Mouse (Mus musculus) left cerebral cortex, postnatal 36 days (tissue): ENCODE data around the gene Gmfg. TPM values are rescaled to one million over a fixed set of nuclear protein-coding genes. Genes with fewer than 3 reads are reported as not detected.
A peak's percentile ranks its signal among the peaks of the same experiment; 100 is the strongest.

Source experiments
- DNase-seq, 2 experiments: peaks; one replicate each; pipeline ENCODE4 v3.0.0; 2021 to 2022; ENCODE audit warnings: low spot score in 2 of 2, mixed read lengths in 1 of 2
- intact Hi-C: fragments of 180-260 bp; cut with DNase I; formaldehyde crosslinking; loops from one replicate; pipeline ENCODE4 v1.15.1; 2025
- total RNA-seq, 2 experiments: library from RNA; stranded (reverse); gene quantifications; 2 replicates each; pipeline ENCODE4 v1.2.3; 2021

Gene Gmfg
- total RNA-seq, 2 experiments from 2014 or later = 1.3 to 2.0 TPM

DNA sequence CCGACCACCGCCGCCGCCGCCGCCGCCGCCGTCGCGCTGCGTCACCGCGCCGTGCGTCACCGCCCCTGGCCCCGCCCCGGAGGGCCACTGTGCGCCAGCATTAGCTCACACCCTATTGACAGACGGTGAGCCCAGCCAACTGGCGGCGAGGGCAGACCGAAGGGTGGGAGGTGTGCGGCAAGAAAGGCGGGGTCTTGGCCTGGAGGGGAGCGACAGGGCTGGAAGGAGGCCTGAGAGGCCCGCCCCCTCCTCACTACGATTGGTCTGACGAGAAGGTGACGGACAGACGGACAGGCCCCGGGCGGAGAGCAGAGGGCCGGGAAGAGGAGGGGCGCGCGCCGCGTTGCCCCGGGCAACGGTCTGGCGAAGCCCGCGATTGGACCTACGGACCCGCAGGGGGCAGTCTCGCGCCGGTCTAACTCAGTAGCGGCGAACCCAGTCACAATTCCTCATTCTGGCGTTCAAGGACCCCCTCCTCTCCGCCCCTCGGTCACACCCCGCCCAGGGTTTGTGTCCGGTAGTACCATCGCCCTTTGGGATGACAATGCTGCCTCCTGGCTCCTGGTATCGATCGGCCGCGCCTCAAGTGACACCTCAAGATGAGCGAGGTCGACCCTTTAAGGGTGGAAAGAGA is 859 bp upstream of the Gmfg start:
- intact Hi-C loops = loop anchor here (1.0 to 2.0 kb wide), 2 partner anchors 162 to 290 kb away; partner anchors contain the start of genes Pak4 and Samd4b
- peak; percentile 99 to 100 for DNase-seq

DNA sequence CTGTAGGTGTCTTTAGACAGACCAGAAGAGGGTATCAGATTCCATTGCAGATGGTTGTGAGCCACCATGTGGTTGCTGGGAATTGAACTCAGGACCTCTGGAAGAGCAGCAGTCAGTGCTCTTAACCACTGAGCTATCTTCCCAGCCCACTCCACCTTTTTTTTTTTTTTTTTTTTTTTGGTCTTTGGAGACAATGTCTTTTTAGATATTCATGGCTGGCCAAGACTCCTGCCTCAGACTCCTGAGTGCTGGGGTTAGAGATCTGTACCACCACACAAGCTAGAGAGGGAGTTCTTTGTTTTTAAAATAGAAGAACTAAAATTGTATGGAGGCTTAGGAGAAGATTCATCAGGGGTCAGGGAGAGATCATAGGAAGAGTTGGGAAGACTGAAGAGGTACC is 717 bp downstream of the Gmfg start:
- DNase-seq = no peak
- intact Hi-C loops = loop anchor here (1.0 to 2.0 kb wide), 2 partner anchors 163 to 289 kb away; no protein-coding TSS in a partner anchor

DNA sequence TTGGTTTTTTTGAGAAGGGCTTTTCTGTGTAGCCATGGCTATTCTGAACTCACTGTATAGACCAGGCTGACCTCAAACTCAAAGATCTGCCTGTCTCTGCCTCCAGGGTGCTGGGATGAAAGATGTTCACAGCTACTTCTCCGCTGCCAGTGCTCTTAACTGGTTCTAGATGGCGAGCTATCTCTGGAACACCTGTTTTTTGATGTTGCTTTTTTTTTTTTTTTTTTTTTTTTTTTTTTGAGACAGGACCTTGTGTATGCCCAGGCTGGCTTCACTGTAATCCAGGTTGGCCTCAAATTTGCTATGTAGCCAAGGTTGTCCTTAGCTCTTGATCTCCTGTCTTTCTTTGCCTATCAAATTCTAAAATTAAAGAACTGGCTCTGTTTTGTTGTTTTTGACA is 1.5 kb downstream of the Gmfg start:
- no peak for DNase-seq
- intact Hi-C loops = no loop called here

DNA sequence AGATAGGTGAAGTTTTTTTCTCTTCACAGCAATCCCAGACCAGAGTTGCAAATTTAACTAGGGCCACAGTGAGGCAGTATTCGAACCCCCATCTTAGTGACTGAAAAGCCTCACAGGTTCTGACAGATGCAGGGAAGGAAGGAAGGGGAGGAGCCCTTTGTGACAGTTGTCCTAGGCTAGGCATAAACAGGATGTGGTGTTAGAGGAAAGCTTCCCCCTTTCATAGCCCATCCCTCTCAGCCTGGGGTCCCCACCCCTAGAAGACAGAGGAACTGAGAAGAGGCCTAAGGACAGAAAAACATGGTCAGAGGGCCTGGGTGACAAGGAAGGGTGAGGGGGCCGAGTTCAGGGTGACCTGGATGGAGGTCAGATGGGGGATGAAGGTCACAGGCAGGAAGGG is 3.5 kb downstream of the Gmfg start:
- intact Hi-C loops = no loop called here
- DNase-seq = no peak

DNA sequence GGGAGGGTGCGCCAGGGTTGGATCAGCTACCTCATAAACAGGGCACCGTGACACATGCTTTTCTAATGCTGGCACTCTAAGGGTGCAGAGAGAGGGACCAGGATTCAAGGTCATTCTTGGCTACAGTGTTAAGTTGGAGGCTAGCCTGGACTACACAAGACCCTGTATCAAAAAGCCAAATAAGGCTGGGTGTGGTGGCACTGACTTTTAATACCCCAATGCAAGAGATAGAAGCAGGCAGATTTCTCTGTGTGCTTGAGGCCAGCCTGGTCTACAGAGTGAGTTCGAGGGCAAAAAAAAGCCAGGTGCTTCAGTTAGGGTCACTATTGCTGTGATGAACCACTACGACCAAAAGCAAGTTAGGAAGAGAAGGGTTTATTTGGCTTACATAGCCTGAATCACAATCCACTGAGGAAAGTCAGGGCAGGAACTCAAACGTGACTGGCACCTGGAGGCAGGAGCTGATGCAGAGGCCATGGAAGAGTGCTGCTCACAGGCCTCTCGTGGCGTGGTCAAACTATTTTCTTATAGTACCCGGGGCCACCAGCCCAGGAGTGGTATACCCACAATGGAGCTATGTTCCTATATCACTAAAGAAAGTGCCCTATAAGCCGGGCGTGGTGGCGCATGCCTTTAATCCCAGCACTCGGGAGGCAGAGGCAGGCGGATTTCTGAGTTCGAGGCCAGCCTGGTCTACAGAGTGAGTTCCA is 4.7 kb downstream of the Gmfg start:
- intact Hi-C loops = no loop called here
- no peak for DNase-seq

DNA sequence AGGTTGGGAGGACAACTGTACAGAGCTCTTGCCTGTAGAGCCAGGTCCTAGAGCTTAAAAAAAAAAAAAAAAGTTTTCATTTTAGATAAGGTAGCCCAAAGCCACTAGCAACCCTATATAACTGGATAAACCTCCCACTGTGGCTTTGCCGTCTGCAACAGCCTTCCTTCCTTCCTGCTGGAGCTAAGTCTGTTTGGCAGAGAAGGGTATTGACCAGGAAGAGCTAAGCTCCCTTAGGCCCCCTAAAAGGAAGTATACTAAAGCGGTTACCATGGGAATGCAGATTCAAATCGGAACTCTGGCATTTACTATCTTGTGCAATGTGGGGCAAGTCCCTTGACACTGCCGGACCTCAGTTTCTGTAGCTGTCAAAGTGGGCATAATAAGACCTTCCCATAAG is 5.4 kb downstream of the Gmfg start:
- no peak for DNase-seq
- intact Hi-C loops = no loop called here

DNA sequence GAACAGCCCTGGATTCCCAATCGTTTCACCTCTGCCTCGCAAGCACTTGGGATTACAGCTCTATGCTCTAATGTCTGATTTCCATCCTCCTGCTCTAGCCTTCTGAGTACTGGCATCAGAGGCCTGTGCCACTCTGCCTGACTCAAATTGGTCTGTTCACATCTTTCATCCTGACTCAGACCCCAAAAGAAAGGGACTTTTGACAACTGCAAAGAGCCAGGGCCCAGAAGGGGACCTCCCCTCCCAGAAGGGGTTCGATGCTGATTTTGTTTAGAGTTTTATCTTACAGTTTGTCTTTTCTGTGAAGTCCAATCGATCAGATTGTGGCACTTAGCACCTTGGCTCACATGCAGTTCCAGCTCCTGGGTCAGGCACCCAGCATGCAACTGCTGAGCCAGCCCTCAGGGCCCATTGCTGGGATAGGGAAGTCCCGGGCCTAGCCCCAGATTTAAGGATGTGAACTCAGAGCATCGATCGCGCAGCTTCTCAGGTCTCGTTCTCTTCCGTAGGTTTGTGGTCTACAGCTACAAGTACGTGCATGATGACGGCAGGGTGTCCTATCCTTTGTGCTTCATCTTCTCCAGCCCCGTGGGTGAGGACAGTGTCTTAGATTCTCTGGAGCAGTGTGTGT is 7.2 kb downstream of the Gmfg start:
- intact Hi-C loops = loop anchor here (2.0 kb wide), 1 partner anchor 282 kb away; no protein-coding TSS in a partner anchor
- no peak for DNase-seq

DNA sequence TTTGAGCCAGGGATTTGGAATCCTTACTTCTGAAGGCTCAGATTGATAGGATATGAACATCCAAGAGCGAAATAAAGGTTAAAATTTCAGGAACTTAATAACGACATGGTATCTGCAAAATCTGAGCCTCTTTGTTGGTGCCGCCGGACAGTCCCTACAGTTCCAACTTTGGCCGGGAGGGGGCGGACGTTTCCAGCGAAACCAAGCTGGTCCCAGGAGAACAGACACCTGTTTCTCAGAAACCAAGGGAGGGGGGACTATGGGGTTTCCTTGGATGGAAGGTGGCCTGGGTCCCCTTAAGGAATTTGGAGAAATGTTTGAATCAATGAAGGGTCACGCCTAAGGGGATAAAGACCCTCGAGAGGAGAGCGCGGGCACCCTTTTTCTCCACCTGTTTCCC is 9.2 kb downstream of the Gmfg start:
- intact Hi-C loops = loop anchor here (2.0 kb wide), 2 partner anchors 82 to 154 kb away; no protein-coding TSS in a partner anchor

DNA sequence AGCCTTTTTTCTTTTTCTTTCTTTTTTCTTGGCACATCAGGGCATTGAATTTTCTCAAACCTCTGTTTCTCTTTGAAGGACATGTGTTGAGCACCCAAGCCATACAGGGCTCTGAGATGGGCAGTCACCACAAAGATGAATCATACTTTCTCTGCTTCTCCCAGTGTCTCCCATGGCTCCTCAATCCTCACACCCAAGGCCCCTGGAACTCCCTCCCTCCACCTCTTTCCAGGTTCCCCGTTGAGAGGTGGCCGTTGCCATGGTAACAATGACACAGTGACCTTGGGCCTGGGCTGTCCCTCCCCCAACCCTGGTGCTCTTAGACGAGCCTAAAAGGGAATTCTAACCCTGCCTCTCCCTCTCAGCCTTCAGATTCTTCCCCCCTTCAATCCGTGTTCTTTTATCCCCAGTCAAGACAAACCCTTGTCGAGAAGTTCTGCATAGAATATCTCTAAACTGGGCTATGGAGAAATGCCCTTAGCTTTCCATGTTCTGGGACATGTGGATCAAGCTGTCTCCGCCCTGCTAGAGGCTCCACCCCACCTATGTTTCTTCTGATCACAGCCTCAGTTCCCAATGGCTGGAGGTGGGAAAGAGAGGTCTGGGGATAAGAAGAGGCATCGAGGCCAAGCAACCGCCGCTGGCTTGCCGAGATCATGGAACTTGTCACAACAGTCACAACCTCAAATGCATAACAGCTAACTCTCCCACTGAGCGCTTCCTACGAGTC is 10.0 kb downstream of the Gmfg start:
- intact Hi-C loops = loop anchor here (2.0 kb wide), 2 partner anchors 82 to 154 kb away; no protein-coding TSS in a partner anchor

More for the DNA sequence above, 9.2 kb downstream of the Gmfg start:
- DNase-seq = peak; percentile 70 to 77

DNA sequence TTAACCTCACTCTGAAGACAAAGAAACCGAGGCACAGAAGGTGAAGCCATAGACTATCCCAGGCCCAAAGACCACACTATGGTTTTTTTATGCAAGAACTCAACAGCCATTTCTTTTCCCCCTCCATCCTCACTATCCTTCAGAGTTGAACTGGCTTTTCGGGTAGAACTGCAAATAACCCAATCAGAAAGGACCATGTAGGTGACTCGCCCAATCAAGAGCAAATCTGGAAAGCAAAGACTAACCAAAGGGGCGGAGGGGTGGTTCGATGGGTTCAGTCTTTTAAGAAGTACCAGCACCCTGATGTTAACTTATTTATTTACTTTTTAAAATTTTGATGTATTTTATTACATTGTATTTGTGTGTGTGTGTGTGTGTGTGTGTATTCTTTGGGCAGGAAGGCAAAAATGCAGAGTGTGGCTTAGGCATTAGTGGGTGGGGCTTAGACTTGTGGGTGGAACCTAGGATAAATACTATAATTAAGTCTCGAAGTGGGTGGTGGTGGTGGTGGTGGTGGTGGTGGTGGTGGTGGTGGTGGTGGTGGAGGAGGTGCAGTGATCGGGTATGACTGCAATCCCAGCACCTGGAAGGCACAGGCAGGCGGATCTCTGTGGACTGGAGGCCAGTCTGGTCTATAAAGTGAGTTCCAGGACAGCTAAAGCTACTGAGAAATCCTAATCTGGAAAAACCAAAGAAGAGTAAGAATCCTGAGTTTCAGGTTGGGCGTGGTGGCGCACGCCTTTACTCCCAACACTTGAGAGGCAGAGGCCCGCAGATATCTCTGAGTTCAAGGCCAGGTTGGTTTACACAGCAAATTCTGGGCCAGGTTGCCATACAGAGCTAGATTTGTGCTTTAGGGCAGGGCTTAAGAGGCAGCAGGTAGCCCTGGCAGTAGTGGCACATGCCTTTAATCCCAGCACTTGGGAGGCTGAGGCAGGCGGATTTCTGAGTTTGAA is 10.9 kb downstream of the Gmfg start:
- no peak for DNase-seq
- intact Hi-C loops = loop anchor here (2.0 kb wide), 2 partner anchors 81 to 153 kb away; no protein-coding TSS in a partner anchor

More for the DNA sequence above, 10.0 kb downstream of the Gmfg start:
- DNase-seq = no peak

DNA sequence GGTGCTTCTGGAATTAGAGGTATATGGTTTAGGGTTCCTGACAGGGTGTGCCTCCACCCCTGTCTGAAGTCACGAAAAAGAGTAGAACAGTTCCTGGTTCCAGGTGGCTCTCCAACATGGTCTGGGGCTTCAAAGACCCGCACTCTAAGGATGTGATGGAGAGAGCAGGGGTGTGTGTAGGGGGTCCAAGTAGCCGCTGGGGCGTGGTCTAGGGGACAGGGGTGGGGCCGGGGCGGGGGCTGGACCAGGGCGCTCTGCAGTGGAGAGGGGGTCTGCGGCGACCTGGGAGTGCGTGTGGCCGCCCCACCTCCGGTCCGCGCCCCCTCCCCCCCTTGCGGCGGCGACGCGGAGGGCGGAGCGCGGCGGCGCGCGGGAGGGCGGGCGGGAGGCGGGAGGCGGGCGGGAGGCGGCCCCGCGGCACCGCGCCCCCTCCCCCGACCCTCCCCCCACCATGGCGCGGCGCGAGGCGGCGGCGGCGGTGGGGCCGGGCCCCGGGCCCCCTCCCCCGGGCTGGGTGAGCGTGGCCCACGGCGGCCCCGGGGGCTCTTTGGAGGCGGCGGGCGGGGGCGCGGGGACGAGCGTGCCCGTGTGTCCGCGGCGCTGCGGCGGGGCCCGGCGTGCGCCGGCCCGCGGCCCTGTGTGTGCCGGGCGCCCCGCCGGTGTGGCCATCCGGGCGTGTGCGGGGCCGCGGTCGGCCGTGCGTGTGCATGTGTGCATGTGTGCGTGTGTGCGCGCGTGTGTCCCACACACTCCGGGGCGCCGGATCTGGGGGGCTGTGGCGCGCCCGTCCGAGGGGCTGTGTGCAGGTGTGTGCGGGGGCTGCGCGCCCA is 14.5 kb downstream of the Gmfg start, which contains the start of gene Lrfn1:
TSS of gene Lrfn1 (plus strand) at position 450 of the 830 bp plus-strand sequence.
- intact Hi-C loops = no loop called here
- DNase-seq = peak in 1 of 2 experiments; percentile 24

DNA sequence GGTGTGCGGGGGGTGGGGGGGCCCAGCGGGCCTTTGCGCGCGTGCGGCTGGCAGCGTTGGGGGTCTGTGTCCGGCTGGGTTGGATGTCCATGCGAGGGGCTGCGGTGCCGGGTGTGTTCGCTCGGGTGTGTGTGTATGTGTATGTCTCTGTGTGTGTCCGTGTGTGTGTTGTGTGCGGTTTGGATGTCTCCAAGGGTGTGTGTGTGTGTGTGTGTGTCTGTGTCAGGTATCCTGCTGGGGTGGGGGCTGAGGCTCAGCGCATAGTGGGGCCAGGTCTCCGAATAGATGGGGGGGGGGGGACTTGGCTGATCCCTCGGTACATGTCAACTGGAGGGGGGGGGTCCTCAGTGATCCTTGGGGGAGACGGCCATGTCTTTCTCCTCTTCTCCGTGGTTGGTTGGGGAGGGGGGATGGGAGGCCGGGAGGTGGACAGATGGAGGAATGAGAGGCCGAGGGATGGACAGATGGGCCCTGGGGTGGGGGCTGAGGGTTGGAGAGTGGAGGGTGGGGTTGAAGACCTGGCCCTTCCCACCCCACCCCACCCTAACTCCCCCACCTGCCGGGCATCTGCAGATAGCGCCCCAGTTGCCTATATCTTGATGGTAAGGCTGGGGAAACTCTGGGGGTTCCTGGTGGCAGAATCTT is 15.2 kb downstream of the Gmfg start:
- DNase-seq = no peak
- intact Hi-C loops = no loop called here

DNA sequence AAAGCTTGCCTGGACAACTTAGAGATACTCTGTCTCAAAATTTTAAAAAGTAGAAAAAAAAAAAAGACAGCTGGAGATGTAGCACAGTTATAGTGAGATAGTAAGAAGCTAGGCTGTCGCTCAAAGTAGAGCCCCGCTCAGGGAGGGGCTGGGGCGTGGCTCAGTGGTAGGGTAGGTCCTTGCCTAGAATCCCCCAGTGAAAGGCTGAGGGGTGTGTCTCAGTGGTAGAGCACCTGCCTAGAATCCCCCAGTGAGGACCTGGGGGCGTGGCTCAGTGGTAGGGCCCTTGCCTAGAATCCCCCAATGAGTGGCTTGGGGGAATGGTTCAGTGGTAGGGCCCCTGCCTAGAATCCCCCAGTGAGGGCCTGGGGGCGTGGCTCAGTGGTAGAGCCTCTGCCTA is 23.1 kb downstream of the Gmfg start:
- DNase-seq = no peak
- intact Hi-C loops = no loop called here

DNA sequence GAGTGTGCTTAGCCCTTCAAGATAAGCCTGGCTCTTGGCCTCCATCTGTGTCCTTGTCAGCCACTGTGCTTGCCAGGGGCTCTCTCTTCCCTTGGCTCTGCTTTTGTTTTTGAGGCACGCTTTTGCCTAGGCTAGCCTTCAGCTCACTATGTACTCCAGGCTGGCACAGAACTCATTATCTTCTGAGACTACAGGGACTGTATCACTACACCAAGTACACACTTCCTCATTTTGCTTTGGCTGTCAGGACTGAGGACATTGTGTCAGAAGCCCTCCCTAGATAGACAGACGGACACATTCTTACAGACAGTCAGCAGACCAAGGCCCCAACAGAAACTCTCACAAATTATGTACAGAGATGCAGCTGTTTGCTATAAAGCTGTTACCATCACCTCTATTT is 25.5 kb downstream of the Gmfg start:
- DNase-seq = no peak
- intact Hi-C loops = no loop called here

DNA sequence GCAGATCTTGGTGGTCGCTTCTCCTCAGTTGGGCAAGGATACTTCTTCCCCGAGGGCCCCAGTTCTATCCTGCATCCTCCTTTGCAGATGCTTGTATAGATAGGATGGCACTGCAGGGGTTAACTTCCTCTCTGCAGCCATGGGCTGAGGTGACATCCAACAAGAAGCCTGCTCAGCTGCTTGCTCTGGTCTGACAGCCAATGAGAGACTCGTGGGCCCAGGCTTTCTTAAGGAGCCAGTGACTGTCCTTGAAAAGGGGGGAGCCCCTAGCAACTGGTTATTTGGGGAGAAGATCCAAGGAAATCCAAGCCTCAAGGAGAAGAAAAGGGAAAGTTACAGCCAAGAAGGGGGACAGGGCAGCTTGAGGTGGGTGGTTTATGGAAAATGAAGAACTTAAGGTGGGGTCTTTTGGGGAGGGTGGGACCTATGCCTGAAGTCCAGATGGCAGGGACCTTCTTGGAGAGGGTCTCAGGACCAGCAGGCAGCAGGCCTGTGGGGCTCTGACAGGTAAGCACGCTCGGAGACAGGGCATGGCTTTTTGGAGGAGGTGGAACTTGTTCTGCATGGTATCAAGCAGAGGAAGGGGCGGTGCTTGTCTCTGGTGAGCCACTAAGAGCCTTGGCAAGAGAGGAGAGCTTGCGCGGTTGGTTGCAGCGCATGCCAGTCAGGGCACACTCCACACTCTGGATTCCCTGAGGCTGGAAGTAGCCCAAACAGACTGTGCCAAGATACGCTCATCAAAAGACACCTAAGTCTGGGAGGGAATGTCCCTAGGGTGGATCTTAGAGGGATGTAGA is 27.4 kb downstream of the Gmfg start:
- DNase-seq = peak; percentile 87
- intact Hi-C loops = no loop called here

DNA sequence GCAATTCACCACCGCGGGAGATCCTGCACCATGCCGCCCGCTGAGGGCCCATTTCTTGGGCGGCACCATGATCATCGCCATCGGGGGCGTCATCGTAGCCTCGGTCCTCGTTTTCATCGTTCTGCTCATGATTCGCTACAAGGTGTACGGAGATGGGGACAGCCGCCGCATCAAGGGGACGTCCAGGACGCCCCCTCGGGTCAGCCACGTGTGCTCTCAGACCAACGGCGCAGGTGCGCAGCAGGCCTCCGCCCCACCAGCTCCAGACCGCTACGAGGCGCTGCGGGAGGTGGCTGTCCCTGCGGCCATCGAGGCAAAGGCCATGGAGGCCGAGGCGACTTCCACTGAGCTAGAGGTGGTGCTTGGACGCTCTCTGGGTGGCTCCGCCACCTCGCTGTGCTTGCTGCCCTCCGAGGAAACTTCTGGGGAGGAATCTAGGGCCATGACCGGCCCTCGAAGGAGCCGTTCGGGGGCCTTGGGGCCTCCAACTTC is 29.5 kb downstream of the Gmfg start:
- no peak for DNase-seq
- intact Hi-C loops = no loop called here
